Mouse (Mus musculus): ENCODE measurements at regions not wholly inside any gene's neighbourhood (a gene's known extent, or its start where the extent isn't known, plus 50 kb on each side); places are given as distances from the start of the nearest gene placed in this dataset.

GRCm38 (mm10) chr9:78991310-78991709 is 376.0 kb downstream of the Cd109 start:
- TF ChIP-seq EP300 (IDR thresholded peaks at IDR 0.05) (no peak), CTCF (IDR thresholded peaks at IDR 0.05) (no peak)
- DNase-seq (ENCODE audit: low spot score): peak; percentile 5
- Histone ChIP-seq H3K4me1 (ENCODE audit: insufficient read depth, low read depth, low read length) (no peaks in the 10 kb centered on the region), H3K27ac (ENCODE audit: low read length) (no peak overlapping the region), H3K36me3 (ENCODE audit: insufficient read depth, low read length) (no peaks in the 10 kb centered on the region), H3K9ac (replicated peaks; ENCODE audit: low read depth) (no peak overlapping the region), H3K4me2 (replicated peaks; ENCODE audit: low read depth, low read length) (no peak overlapping the region), H3K4me3 (ENCODE audit: low read depth, low read length) (no peak overlapping the region), H3K9me3 (ENCODE audit: low read length) (no peaks in the 10 kb centered on the region), H3K27me3 (replicated peaks; ENCODE audit: insufficient read depth, low read length) (no peaks in the 10 kb centered on the region)
- no peak for ATAC-seq
- WGBS: 35% methylated on average over 4 of the region's 4 CpGs

DNA sequence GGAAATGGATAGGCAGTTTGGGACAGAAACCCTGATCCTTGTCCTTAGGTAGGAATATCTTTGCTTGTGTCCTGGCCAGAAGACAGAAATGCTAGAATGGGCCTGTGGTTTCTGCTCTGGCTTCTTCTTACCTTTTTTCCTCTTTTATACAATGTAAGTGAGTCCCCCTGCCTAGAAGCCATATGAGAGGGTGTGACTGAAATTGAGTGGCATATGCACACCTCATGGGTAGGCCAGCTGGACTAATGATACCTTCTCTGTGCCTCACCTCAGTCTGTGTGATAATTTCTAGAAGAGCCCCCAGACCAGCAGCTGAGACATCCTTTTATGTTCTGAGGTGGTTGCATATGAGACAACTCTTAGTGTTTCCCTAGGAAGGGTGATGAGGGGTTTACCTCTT is 385.7 kb downstream of the Cd109 start:
- ATAC-seq: no peak
- Histone ChIP-seq H3K9ac (replicated peaks; ENCODE audit: low read depth) (no peak overlapping the region), H3K4me3 (ENCODE audit: low read depth, low read length) (no peak overlapping the region), H3K27me3 (replicated peaks; ENCODE audit: insufficient read depth, low read length) (no peaks in the 10 kb centered on the region), H3K36me3 (ENCODE audit: insufficient read depth, low read length) (no peaks in the 10 kb centered on the region), H3K9me3 (ENCODE audit: low read length) (no peaks in the 10 kb centered on the region), H3K4me2 (replicated peaks; ENCODE audit: low read depth, low read length) (no peak overlapping the region), H3K4me1 (ENCODE audit: insufficient read depth, low read depth, low read length) (no peaks in the 10 kb centered on the region), H3K27ac (ENCODE audit: low read length) (peak overlapping the region; percentile 76)
- DNase-seq (ENCODE audit: low spot score): no peak
- TF ChIP-seq CTCF (IDR thresholded peaks at IDR 0.05) (no peak), EP300 (IDR thresholded peaks at IDR 0.05) (no peak)

- Histone ChIP-seq H3K9me3 (ENCODE audit: low read length) (no peaks in the 10 kb centered on the region), H3K4me3 (ENCODE audit: low read depth, low read length) (no peak overlapping the region), H3K36me3 (ENCODE audit: insufficient read depth, low read length) (no peaks in the 10 kb centered on the region), H3K4me1 (ENCODE audit: insufficient read depth, low read depth, low read length) (no peaks in the 10 kb centered on the region), H3K27me3 (replicated peaks; ENCODE audit: insufficient read depth, low read length) (no peaks in the 10 kb centered on the region), H3K27ac (ENCODE audit: low read length) (peak overlapping the region; percentile 76), H3K4me2 (replicated peaks; ENCODE audit: low read depth, low read length) (no peak overlapping the region), H3K9ac (replicated peaks; ENCODE audit: low read depth) (no peak overlapping the region)
- DNase-seq (ENCODE audit: low spot score) (peak; percentile 91), ATAC-seq (peak; percentile 93)
- TF ChIP-seq EP300 (IDR thresholded peaks at IDR 0.05) (peak; percentile 98), CTCF (IDR thresholded peaks at IDR 0.05) (no peak)
- 17% methylated on average over 1 of the region's 1 CpGs for WGBS
These were observed 386.6 kb downstream of the Cd109 start for GRCm38 (mm10) chr9:79001930-79002329.

DNA sequence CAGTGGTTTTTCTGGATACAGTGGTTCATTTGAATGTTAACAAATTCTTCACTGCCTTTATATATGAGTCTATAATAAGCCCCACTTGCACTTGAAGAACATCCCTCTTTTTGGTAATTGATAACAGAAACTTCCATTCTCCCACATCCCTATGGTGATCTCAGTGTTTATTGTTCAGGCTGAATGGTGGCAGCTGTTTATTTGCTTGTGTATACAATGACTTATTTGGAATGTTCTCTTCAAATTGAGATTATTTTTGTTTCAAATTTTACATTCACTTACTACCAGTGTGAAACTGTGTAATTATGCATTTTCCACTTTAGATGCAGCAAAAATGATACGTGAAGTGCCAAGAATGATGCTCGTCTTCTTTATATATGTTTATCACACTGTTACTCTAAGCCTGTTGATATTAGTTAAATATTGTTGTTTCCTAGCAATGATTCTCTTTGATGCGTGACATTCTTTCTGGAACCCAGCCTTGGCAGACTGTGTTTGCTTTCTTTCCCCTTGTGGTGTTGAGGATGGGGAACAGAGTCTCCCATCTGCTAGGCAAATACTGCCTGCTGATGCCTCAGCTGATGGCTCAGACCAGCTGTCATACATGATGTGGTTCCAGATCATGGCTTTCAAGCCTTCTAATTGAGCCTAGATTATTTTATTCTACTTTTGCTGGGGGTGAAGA is 389.1 kb downstream of the Cd109 start:
- no peak overlapping the region for H3K4me3 ChIP-seq (ENCODE audit: low read depth, low read length)
- no peaks in the 10 kb centered on the region for H3K4me1 ChIP-seq (ENCODE audit: insufficient read depth, low read depth, low read length)
- H3K4me2 ChIP-seq (replicated peaks; ENCODE audit: low read depth, low read length): no peak overlapping the region
- WGBS: 42% methylated on average over 3 of the region's 3 CpGs
- no peak overlapping the region for H3K9ac ChIP-seq (replicated peaks; ENCODE audit: low read depth)
- no peaks in the 10 kb centered on the region for H3K36me3 ChIP-seq (ENCODE audit: insufficient read depth, low read length)
- peak; percentile 58 for ATAC-seq
- H3K27ac ChIP-seq (ENCODE audit: low read length): no peak overlapping the region
- TF ChIP-seq CTCF (IDR thresholded peaks at IDR 0.05): no peak
- TF ChIP-seq EP300 (IDR thresholded peaks at IDR 0.05): 0 out of 2 replicates have a peak, but pooled peaks have one; percentile 34
- H3K9me3 ChIP-seq (ENCODE audit: low read length): no peaks in the 10 kb centered on the region
- DNase-seq (ENCODE audit: low spot score): peak; percentile 58
- H3K27me3 ChIP-seq (replicated peaks; ENCODE audit: insufficient read depth, low read length): no peaks in the 10 kb centered on the region

- Histone ChIP-seq H3K4me2 (replicated peaks; ENCODE audit: low read depth, low read length) (no peak overlapping the region), H3K36me3 (ENCODE audit: insufficient read depth, low read length) (no peaks in the 10 kb centered on the region), H3K9me3 (ENCODE audit: low read length) (no peaks in the 10 kb centered on the region), H3K27me3 (replicated peaks; ENCODE audit: insufficient read depth, low read length) (no peaks in the 10 kb centered on the region), H3K4me1 (ENCODE audit: insufficient read depth, low read depth, low read length) (no peaks in the 10 kb centered on the region), H3K27ac (ENCODE audit: low read length) (no peak overlapping the region), H3K4me3 (ENCODE audit: low read depth, low read length) (no peak overlapping the region), H3K9ac (replicated peaks; ENCODE audit: low read depth) (no peak overlapping the region)
- ATAC-seq (no peak), DNase-seq (ENCODE audit: low spot score) (no peak)
- WGBS: 92% methylated on average over 2 of the region's 2 CpGs
- TF ChIP-seq EP300 (IDR thresholded peaks at IDR 0.05) (no peak), CTCF (IDR thresholded peaks at IDR 0.05) (no peak)
These were observed 406.9 kb downstream of the Cd109 start for GRCm38 (mm10) chr9:79022291-79022690.

DNA sequence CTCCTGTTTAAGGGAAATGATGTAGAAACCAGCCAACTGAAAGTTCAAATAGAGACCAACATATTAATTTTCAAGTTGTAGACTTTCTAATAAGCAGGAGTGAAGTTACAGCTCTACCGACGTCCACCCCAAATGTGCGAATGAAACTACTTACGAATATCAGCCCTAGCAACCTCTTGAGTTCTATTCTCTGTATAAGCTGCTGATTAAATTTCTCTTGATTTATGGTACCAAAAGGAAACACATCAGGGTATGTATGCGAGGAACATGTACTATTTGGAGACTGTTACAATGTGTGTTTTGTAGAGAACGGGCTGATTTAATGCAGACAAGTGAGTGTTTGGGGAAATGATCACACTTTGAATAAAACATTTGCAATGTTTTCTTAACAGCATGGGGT is 412.9 kb downstream of the Cd109 start:
- Histone ChIP-seq H3K4me1 (ENCODE audit: insufficient read depth, low read depth, low read length) (no peaks in the 10 kb centered on the region), H3K27ac (ENCODE audit: low read length) (no peak overlapping the region), H3K9me3 (ENCODE audit: low read length) (no peaks in the 10 kb centered on the region), H3K27me3 (replicated peaks; ENCODE audit: insufficient read depth, low read length) (no peaks in the 10 kb centered on the region), H3K4me3 (ENCODE audit: low read depth, low read length) (no peak overlapping the region), H3K4me2 (replicated peaks; ENCODE audit: low read depth, low read length) (no peak overlapping the region), H3K36me3 (ENCODE audit: insufficient read depth, low read length) (no peaks in the 10 kb centered on the region), H3K9ac (replicated peaks; ENCODE audit: low read depth) (no peak overlapping the region)
- DNase-seq (ENCODE audit: low spot score) (no peak), ATAC-seq (no peak)
- 73% methylated on average over 6 of the region's 6 CpGs for WGBS
- TF ChIP-seq EP300 (IDR thresholded peaks at IDR 0.05): no peak
- no peak for TF ChIP-seq CTCF (IDR thresholded peaks at IDR 0.05)

DNA sequence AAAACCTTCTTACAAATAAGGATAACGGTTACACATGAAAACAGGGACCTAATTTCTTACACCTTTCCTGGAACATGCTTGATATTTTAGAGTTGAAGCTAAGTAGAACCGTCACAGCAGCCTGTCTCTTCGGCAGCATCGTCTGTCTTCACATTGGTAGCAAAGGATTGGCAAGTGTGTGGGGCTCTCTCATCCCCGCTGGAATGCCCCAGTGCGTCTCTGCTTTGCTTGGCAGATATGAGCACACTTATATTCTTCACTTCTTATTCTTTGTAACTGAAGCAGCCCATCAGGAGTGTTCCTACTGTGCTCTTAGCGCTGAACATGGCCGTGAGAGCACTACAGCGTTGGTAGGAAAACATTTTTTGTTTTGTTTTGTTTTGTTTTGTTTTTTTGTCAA is 414.1 kb downstream of the Cd109 start:
- Histone ChIP-seq H3K9ac (replicated peaks; ENCODE audit: low read depth) (no peak overlapping the region), H3K27me3 (replicated peaks; ENCODE audit: insufficient read depth, low read length) (no peaks in the 10 kb centered on the region), H3K9me3 (ENCODE audit: low read length) (no peaks in the 10 kb centered on the region), H3K4me2 (replicated peaks; ENCODE audit: low read depth, low read length) (no peak overlapping the region), H3K36me3 (ENCODE audit: insufficient read depth, low read length) (no peaks in the 10 kb centered on the region), H3K4me1 (ENCODE audit: insufficient read depth, low read depth, low read length) (no peaks in the 10 kb centered on the region), H3K4me3 (ENCODE audit: low read depth, low read length) (no peak overlapping the region), H3K27ac (ENCODE audit: low read length) (no peak overlapping the region)
- no peak for TF ChIP-seq EP300 (IDR thresholded peaks at IDR 0.05)
- no peak for TF ChIP-seq CTCF (IDR thresholded peaks at IDR 0.05)
- DNase-seq (ENCODE audit: low spot score): no peak
- ATAC-seq: no peak
- WGBS: 79% methylated on average over 9 of the region's 9 CpGs
